Mouse (Mus musculus) heart, postnatal 0 days (tissue): Measurements from ENCODE around the gene Icam4. TPM values are rescaled to one million over a fixed set of nuclear protein-coding genes. Genes with fewer than 3 reads are reported as not detected.

Experiments
- ATAC-seq: fragments of 200-750 bp; cut with Nextera tagmentation; 2 replicates; pipeline ENCODE4 v1.8.0; 2017; ENCODE audit warnings: low read depth, moderate number of reproducible peaks, moderate library complexity; ENCODE audit not compliant: insufficient read depth
- DNase-seq: peaks from one replicate; pipeline ENCODE4 v3.0.0-alpha.2; 2016; ENCODE audit warnings: low spot score
- H3K27ac ChIP-seq: fragments of 300-500 bp; sonication (generic); 2 replicates; pipeline ENCODE4 v1.5.1; 2014; ENCODE audit warnings: low read depth, mild to moderate bottlenecking
- H3K27me3 ChIP-seq: fragments of 300-500 bp; sonication (generic); 2 replicates; pipeline ENCODE4 v1.6.1; 2014; ENCODE audit warnings: low read length, mixed read lengths; ENCODE audit not compliant: control insufficient read depth, insufficient read depth
- H3K36me3 ChIP-seq: fragments of 300-500 bp; sonication (generic); replicated peaks from 2 replicates; pipeline ENCODE4 v1.6.1; 2014; ENCODE audit warnings: low read length, mixed read lengths; ENCODE audit not compliant: control insufficient read depth, insufficient read depth
- H3K4me1 ChIP-seq: fragments of 300-500 bp; sonication (generic); 2 replicates; pipeline ENCODE4 v1.6.1; 2014; ENCODE audit warnings: antibody characterized with exemption; ENCODE audit not compliant: control insufficient read depth, insufficient read depth
- H3K4me2 ChIP-seq: fragments of 300-500 bp; sonication (generic); 2 replicates; pipeline ENCODE4 v1.6.1; 2014; ENCODE audit warnings: low read depth, mild to moderate bottlenecking, low read length, moderate library complexity
- H3K4me3 ChIP-seq: fragments of 300-500 bp; sonication (generic); 2 replicates; pipeline ENCODE4 v1.5.1; 2014; ENCODE audit warnings: low read depth, low read length
- H3K9ac ChIP-seq: fragments of 300-500 bp; sonication (generic); replicated peaks from 2 replicates; pipeline ENCODE4 v1.6.1; 2014; ENCODE audit warnings: low read depth, low read length, mixed read lengths
- H3K9me3 ChIP-seq: fragments of 300-500 bp; sonication (generic); replicated peaks from 2 replicates; pipeline ENCODE4 v1.6.1; 2016; ENCODE audit warnings: low read length; ENCODE audit not compliant: control insufficient read depth
- CTCF ChIP-seq: IDR thresholded peaks from 2 replicates; pipeline ENCODE4 v1.5.1; 2016; ENCODE audit warnings: antibody characterized with exemption, control low read depth, low read depth
- EP300 ChIP-seq: IDR thresholded peaks from 2 replicates; pipeline ENCODE4 v1.6.1; 2016; ENCODE audit warnings: antibody characterized with exemption, low read depth
- WGBS: fragments of 180-500 bp; shearing (Covaris S2); extraction: QIAGEN DNeasy Blood & Tissue Kit; methylation state at CpG from one replicate; pipeline ENCODE4 v1.1.7; 2014; 5-methylcytosine and 5-hydroxymethylcytosine counted together
- polyA plus RNA-seq: library from polyadenylated mRNA; unstranded; fragments of >200 nt; fragmentation: Nextera tagmentation; extraction: Ambion mirVana; gene quantifications from 2 replicates; pipeline ENCODE4 v1.2.1, GENCODE M21; 2015
- total RNA-seq: library from RNA; depleted of rRNA; stranded (reverse); fragments of >200 nt; gene quantifications from 2 replicates; pipeline ENCODE4 v1.2.3, GENCODE M21; 2014; ENCODE audit warnings: low replicate concordance

Gene Icam4
- total and polyA plus RNA-seq, 2 experiments from 2014 or later: 1.6 TPM; not detected in 1

DNA sequence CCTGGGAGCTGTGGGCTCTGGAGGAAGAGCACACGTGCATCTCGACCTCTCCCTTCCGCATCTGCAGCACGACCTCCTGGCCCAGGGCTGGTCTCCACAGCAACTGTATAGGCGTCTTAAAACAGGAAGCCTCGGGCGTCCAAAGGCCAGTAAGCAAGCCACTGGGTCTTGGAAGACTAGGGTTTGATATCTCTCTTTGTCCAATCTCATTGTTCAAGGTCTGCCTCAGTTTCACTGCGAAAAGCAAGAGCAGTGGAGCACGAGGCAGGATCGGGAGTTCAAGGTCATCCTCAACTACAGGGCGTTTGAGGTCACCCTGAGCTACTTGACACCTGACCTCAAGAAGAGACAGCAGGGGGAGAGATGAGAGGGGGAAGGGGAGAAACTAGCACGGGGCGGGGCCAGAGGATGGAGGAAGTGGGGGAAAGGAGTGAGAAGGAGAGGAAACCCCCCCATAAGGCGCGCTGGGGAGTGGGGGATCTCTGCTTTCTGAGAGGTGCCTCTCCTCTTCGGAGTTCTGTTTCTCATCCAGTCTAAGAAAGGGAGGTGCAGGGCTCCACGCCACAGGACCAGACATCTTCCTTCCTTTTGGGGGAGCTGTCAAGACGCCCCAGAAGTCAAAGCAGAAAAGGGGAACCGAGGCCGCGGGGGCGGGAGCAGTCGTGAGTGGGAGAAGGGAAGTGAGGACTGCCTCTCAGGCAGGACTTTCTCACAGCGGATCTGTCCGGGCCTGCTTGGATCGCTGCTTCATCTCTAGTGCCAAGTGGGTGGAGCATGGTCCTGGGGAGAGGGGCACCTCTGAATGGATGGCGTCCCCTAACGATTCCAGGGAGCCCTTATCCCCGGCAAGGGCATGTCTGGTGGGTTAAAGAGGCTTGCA, 14.2 kb upstream of the Icam4 start:
- H3K27me3 ChIP-seq: peaks cover 28% of the 10 kb centered on the region
- H3K4me1 ChIP-seq: no peaks in the 10 kb centered on the region; the same call in 1 of the 2 replicates
- TF ChIP-seq CTCF (no peak), EP300 (no peak)
- no peaks in the 10 kb centered on the region for H3K36me3 ChIP-seq
- H3K4me3 ChIP-seq: peak overlapping the region; percentile 43
- H3K9me3 ChIP-seq: no peaks in the 10 kb centered on the region
- H3K4me2 ChIP-seq: peak overlapping the region; percentile 58
- 4% methylated on average over 29 of the region's 29 CpGs for WGBS
- ATAC-seq: peak; percentile 63
- H3K27ac ChIP-seq: peak overlapping the region; percentile 54
- peak; percentile 44 for DNase-seq
- H3K9ac ChIP-seq: no peak overlapping the region

DNA sequence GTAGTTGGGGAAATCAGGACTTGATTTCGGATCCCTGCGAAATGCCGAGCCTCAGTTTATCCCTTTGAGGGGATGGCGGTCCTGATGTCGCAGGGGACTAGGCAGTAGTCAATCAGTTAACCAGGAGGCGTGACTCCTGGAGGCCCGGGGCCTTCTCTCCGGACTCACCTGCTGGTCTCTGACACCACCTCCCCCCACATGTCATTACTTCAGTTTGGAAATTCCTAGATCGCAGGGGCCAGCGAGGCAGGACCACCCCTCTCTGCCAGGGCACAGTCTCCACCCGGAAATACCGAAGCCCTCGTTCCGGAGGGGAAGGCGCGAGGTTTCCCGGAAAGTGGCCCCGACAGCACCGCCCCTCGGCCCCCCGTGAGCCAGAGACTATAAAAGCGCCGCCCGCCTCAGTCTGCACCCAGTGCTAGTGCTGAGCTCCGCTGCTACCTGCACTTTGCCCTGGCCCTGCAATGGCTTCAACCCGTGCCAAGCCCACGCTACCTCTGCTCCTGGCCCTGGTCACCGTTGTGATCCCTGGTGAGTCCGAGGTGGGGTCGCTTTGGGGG, 13.5 kb upstream of the Icam4 start, which contains the start of gene Icam1:
Gene Icam1, plus strand, starts transcription at position 415 of the 560 bp plus-strand sequence.
- H3K27ac ChIP-seq: peak within 1 kb of the TSS; percentile 54
- TF ChIP-seq CTCF: no peak
- no peak for TF ChIP-seq EP300
- ATAC-seq (no peak), DNase-seq (no peak)
- WGBS: under 1% methylated on average over 30 of the region's 30 CpGs
- H3K4me3 ChIP-seq: peak within 1 kb of the TSS; percentile 43
- H3K4me1 ChIP-seq: no peaks in the 10 kb centered on the region; the same call in 1 of the 2 replicates
- H3K9ac ChIP-seq: no peak within 1 kb of the TSS
- peaks cover 28% of the 10 kb centered on the region for H3K27me3 ChIP-seq
- no peaks in the 10 kb centered on the region for H3K36me3 ChIP-seq
- H3K9me3 ChIP-seq: no peaks in the 10 kb centered on the region
- H3K4me2 ChIP-seq: peak within 1 kb of the TSS; percentile 58

GRCm38 (mm10) chr9:21016331-21017176, 12.6 kb upstream of the Icam4 start:
- H3K27me3 ChIP-seq: peaks cover 28% of the 10 kb centered on the region
- ATAC-seq (no peak), DNase-seq (no peak)
- no peak for TF ChIP-seq CTCF
- no peak for TF ChIP-seq EP300
- peak overlapping the region; percentile 58 for H3K4me2 ChIP-seq
- WGBS: 5% methylated on average over 17 of the region's 17 CpGs
- no peak overlapping the region for H3K9ac ChIP-seq
- H3K4me3 ChIP-seq: peak overlapping the region; percentile 43
- H3K9me3 ChIP-seq: no peaks in the 10 kb centered on the region
- H3K36me3 ChIP-seq: no peaks in the 10 kb centered on the region
- no peaks in the 10 kb centered on the region; the same call in 1 of the 2 replicates for H3K4me1 ChIP-seq
- H3K27ac ChIP-seq: peak overlapping the region; percentile 54; the same call in 1 of the 2 replicates

- WGBS: 28% methylated on average over 4 of the region's 4 CpGs
- Histone ChIP-seq H3K9ac (no peak overlapping the region), H3K27me3 (peaks cover 28% of the 10 kb centered on the region), H3K4me1 (no peaks in the 10 kb centered on the region; the same call in 1 of the 2 replicates), H3K4me3 (peak overlapping the region; percentile 43), H3K9me3 (no peaks in the 10 kb centered on the region), H3K4me2 (peak overlapping the region; percentile 58), H3K27ac (no peak overlapping the region), H3K36me3 (no peaks in the 10 kb centered on the region)
- TF ChIP-seq CTCF (no peak), EP300 (no peak)
- no peak for ATAC-seq
- no peak for DNase-seq
Observed at GRCm38 (mm10) chr9:21017177-21017575, 12.0 kb upstream of the Icam4 start.

DNA sequence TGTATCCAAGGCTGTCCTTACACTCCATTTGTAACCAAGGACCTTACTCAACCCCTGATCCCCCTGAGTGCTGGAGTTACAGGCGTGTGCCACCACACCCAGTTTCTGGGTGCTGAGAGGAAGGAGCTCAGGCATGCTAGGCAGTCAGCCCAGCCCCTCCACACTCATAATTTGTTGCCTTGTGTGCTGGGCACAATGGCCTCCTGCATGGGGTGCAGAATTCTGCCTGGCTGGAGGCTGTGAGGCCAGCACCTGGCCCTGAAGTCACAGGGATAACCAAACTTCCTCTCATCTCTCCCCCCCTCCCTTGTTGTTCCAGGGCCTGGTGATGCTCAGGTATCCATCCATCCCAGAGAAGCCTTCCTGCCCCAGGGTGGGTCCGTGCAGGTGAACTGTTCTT, 10.6 kb upstream of the Icam4 start:
- WGBS: 63% methylated on average over 2 of the region's 2 CpGs
- peaks cover 28% of the 10 kb centered on the region for H3K27me3 ChIP-seq

More for the DNA sequence above, 10.6 kb upstream of the Icam4 start:
- H3K4me2 ChIP-seq: no peak overlapping the region
- H3K9me3 ChIP-seq: no peaks in the 10 kb centered on the region
- no peak for DNase-seq
- TF ChIP-seq CTCF (no peak), EP300 (no peak)
- no peaks in the 10 kb centered on the region for H3K36me3 ChIP-seq
- H3K4me3 ChIP-seq: no peak overlapping the region
- H3K9ac ChIP-seq: no peak overlapping the region
- H3K27ac ChIP-seq: no peak overlapping the region
- ATAC-seq: no peak
- no peaks in the 10 kb centered on the region; the same call in 1 of the 2 replicates for H3K4me1 ChIP-seq
